Mouse (Mus musculus): ENCODE results near the gene Tnfsf8. TPM values are rescaled to one million over a fixed set of nuclear protein-coding genes. Genes with fewer than 3 reads are reported as not detected.

Tnfsf8 gene
- polyA plus RNA-seq (2012; rRNA removed): 0.02 TPM in 1 of 2 replicates, not detected in the other

- Histone ChIP-seq H3K4me3 (ENCODE audit: insufficient read depth, low read length) (no peak within 1 kb of the TSS), H3K4me1 (ENCODE audit: control insufficient read depth, insufficient read depth, low read length) (no peaks in the 10 kb centered on the region), H3K27ac (ENCODE audit: insufficient read depth, low read length) (no peak within 1 kb of the TSS)
- TF ChIP-seq CTCF (IDR thresholded peaks at IDR 0.05; ENCODE audit: extremely low read depth, insufficient read depth, low read length): no peak
- no peak for TF ChIP-seq POLR2A (IDR thresholded peaks at IDR 0.05; ENCODE audit: extremely low read depth, insufficient read depth, low read length)
These were observed at the start of gene Tnfsf8 for GRCm38 (mm10) chr4:63860688-63861540. Tnfsf8 (minus strand) TSS chr4:63861347.

- Histone ChIP-seq H3K4me3 (ENCODE audit: insufficient read depth, low read length) (no peak overlapping the region), H3K27ac (ENCODE audit: insufficient read depth, low read length) (no peak overlapping the region), H3K4me1 (ENCODE audit: control insufficient read depth, insufficient read depth, low read length) (no peaks in the 10 kb centered on the region)
- TF ChIP-seq POLR2A (IDR thresholded peaks at IDR 0.05; ENCODE audit: extremely low read depth, insufficient read depth, low read length) (no peak), CTCF (IDR thresholded peaks at IDR 0.05; ENCODE audit: extremely low read depth, insufficient read depth, low read length) (no peak)
These were observed 47.4 kb upstream of the Tnfsf8 start for GRCm38 (mm10) chr4:63908511-63908910.

- Histone ChIP-seq H3K4me1 (ENCODE audit: control insufficient read depth, insufficient read depth, low read length) (no peaks in the 10 kb centered on the region), H3K4me3 (ENCODE audit: insufficient read depth, low read length) (no peak overlapping the region)
- no peak for TF ChIP-seq CTCF (IDR thresholded peaks at IDR 0.05; ENCODE audit: extremely low read depth, insufficient read depth, low read length)
- no peak for TF ChIP-seq POLR2A (IDR thresholded peaks at IDR 0.05; ENCODE audit: extremely low read depth, insufficient read depth, low read length)
These were observed 46.3 kb upstream of the Tnfsf8 start for GRCm38 (mm10) chr4:63907473-63907872.

GRCm38 (mm10) chr4:63906050-63906449 is 44.9 kb upstream of the Tnfsf8 start:
- no peak overlapping the region for H3K27ac ChIP-seq (ENCODE audit: insufficient read depth, low read length)

More at GRCm38 (mm10) chr4:63907473-63907872, 46.3 kb upstream of the Tnfsf8 start:
- H3K27ac ChIP-seq (ENCODE audit: insufficient read depth, low read length): no peak overlapping the region

GRCm38 (mm10) chr4:63899081-63899523 is 38.0 kb upstream of the Tnfsf8 start:
- Histone ChIP-seq H3K4me3 (ENCODE audit: insufficient read depth, low read length) (no peak overlapping the region), H3K27ac (ENCODE audit: insufficient read depth, low read length) (no peak overlapping the region), H3K4me1 (ENCODE audit: control insufficient read depth, insufficient read depth, low read length) (no peaks in the 10 kb centered on the region)
- TF ChIP-seq CTCF (IDR thresholded peaks at IDR 0.05; ENCODE audit: extremely low read depth, insufficient read depth, low read length) (no peak), POLR2A (IDR thresholded peaks at IDR 0.05; ENCODE audit: extremely low read depth, insufficient read depth, low read length) (no peak)

More at GRCm38 (mm10) chr4:63906050-63906449, 44.9 kb upstream of the Tnfsf8 start:
- TF ChIP-seq CTCF (IDR thresholded peaks at IDR 0.05; ENCODE audit: extremely low read depth, insufficient read depth, low read length) (no peak), POLR2A (IDR thresholded peaks at IDR 0.05; ENCODE audit: extremely low read depth, insufficient read depth, low read length) (no peak)
- no peaks in the 10 kb centered on the region for H3K4me1 ChIP-seq (ENCODE audit: control insufficient read depth, insufficient read depth, low read length)
- H3K4me3 ChIP-seq (ENCODE audit: insufficient read depth, low read length): no peak overlapping the region

- Histone ChIP-seq H3K4me3 (ENCODE audit: insufficient read depth, low read length) (no peak overlapping the region), H3K27ac (ENCODE audit: insufficient read depth, low read length) (no peak overlapping the region), H3K4me1 (ENCODE audit: control insufficient read depth, insufficient read depth, low read length) (no peaks in the 10 kb centered on the region)
- no peak for TF ChIP-seq CTCF (IDR thresholded peaks at IDR 0.05; ENCODE audit: extremely low read depth, insufficient read depth, low read length)
- TF ChIP-seq POLR2A (IDR thresholded peaks at IDR 0.05; ENCODE audit: extremely low read depth, insufficient read depth, low read length): no peak
These were observed 36.0 kb upstream of the Tnfsf8 start for GRCm38 (mm10) chr4:63897152-63897551.

- H3K27ac ChIP-seq (ENCODE audit: insufficient read depth, low read length): no peak overlapping the region
- no peak overlapping the region for H3K4me3 ChIP-seq (ENCODE audit: insufficient read depth, low read length)
- H3K4me1 ChIP-seq (ENCODE audit: control insufficient read depth, insufficient read depth, low read length): no peaks in the 10 kb centered on the region
- no peak for TF ChIP-seq CTCF (IDR thresholded peaks at IDR 0.05; ENCODE audit: extremely low read depth, insufficient read depth, low read length)
- no peak for TF ChIP-seq POLR2A (IDR thresholded peaks at IDR 0.05; ENCODE audit: extremely low read depth, insufficient read depth, low read length)
These were observed 25.0 kb upstream of the Tnfsf8 start for GRCm38 (mm10) chr4:63886156-63886555.

GRCm38 (mm10) chr4:63876720-63877119 is 15.6 kb upstream of the Tnfsf8 start:
- Histone ChIP-seq H3K4me1 (ENCODE audit: control insufficient read depth, insufficient read depth, low read length) (no peaks in the 10 kb centered on the region), H3K27ac (ENCODE audit: insufficient read depth, low read length) (no peak overlapping the region), H3K4me3 (ENCODE audit: insufficient read depth, low read length) (no peak overlapping the region)
- TF ChIP-seq CTCF (IDR thresholded peaks at IDR 0.05; ENCODE audit: extremely low read depth, insufficient read depth, low read length) (no peak), POLR2A (IDR thresholded peaks at IDR 0.05; ENCODE audit: extremely low read depth, insufficient read depth, low read length) (no peak)

GRCm38 (mm10) chr4:63875480-63875879 is 14.3 kb upstream of the Tnfsf8 start:
- Histone ChIP-seq H3K4me3 (ENCODE audit: insufficient read depth, low read length) (no peak overlapping the region), H3K27ac (ENCODE audit: insufficient read depth, low read length) (no peak overlapping the region), H3K4me1 (ENCODE audit: control insufficient read depth, insufficient read depth, low read length) (no peaks in the 10 kb centered on the region)
- no peak for TF ChIP-seq POLR2A (IDR thresholded peaks at IDR 0.05; ENCODE audit: extremely low read depth, insufficient read depth, low read length)
- no peak for TF ChIP-seq CTCF (IDR thresholded peaks at IDR 0.05; ENCODE audit: extremely low read depth, insufficient read depth, low read length)

GRCm38 (mm10) chr4:63870678-63871077 is 9.5 kb upstream of the Tnfsf8 start:
- Histone ChIP-seq H3K4me1 (ENCODE audit: control insufficient read depth, insufficient read depth, low read length) (no peaks in the 10 kb centered on the region), H3K4me3 (ENCODE audit: insufficient read depth, low read length) (no peak overlapping the region), H3K27ac (ENCODE audit: insufficient read depth, low read length) (no peak overlapping the region)
- TF ChIP-seq POLR2A (IDR thresholded peaks at IDR 0.05; ENCODE audit: extremely low read depth, insufficient read depth, low read length) (no peak), CTCF (IDR thresholded peaks at IDR 0.05; ENCODE audit: extremely low read depth, insufficient read depth, low read length) (no peak)
